Mouse (Mus musculus): ENCODE data around the gene Cdc42ep5. TPM values are rescaled to one million over a fixed set of nuclear protein-coding genes. Genes with fewer than 3 reads are reported as not detected.
"Not testable (repeated sequence)": the region's sequence is repeated elsewhere in the genome, so short reads cannot be mapped to it uniquely, and the experiment has no call there.

Cdc42ep5 gene
- total RNA-seq (2021), result 10 to 100 TPM; 13.6 to 14.0 TPM

GRCm38 (mm10) chr7:4164090-4164910, at the start of gene Cdc42ep5:
Gene Cdc42ep5, minus strand, starts transcription at chr7:4164860.
- DNase-seq, result peak; percentile 70

DNA sequence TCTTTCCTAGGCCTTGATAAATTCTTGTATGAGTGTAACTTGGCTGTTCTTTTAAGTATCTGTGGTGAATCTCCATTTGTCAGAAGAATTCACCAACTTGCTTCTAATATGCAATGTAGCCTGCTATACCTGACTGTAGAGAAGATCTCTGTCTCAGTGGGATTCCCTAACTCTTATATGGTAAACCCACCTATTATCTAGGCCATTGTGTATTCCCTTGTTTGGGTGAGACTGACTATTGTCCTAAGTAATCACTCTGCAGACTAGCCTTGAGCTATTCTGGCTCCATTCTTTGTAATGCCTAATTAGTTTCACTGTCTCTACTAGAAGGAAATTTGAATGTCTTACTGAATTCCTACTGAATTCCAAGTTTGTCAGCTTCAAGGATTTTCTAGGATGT, 48.8 kb upstream of the Cdc42ep5 start:
- not testable (repeated sequence) for DNase-seq

DNA sequence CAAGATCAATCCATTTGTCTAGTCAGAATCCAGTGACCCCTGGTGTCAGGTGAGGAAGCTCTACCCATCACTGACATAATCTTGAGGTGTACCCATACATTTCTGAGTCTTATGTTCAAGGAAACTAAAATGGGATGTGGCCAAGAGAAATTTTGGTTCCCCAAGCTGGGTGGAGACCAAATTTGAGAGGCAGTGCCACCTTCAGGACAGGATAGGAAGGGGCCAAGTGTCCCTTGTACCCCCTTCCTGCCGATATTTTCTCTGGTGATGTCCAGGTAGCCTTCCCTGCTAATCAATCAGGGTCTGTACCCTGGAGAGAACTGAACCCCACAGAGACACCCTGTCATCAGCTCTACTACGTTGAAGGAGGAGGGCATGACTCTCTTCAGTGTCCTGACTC, 44.0 kb upstream of the Cdc42ep5 start:
- no peak for DNase-seq

GRCm38 (mm10) chr7:4207126-4207525, 42.5 kb upstream of the Cdc42ep5 start:
- DNase-seq, result no peak

DNA sequence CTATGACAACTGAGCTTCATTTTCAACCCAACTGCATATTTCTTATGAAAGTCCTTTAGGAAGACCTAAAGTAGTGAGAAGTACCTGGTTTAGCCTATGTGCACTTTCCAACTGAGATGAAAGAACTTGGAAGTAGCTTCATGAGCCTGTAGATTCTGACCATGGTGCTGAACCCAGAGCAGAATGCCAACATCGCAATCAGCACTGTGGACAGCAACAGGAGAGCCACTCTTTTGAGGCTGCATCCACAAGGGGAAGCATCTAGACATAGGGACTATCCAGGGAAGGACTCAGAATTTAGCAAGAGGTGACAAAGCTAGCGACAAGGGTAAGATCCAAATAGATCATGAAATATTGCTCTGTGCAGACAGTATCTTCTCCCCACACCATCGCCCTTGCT, 13.8 kb upstream of the Cdc42ep5 start:
- DNase-seq, result peak; percentile 78

- DNase-seq, result no peak
These were observed 5.7 kb upstream of the Cdc42ep5 start for GRCm38 (mm10) chr7:4170193-4170938.

DNA sequence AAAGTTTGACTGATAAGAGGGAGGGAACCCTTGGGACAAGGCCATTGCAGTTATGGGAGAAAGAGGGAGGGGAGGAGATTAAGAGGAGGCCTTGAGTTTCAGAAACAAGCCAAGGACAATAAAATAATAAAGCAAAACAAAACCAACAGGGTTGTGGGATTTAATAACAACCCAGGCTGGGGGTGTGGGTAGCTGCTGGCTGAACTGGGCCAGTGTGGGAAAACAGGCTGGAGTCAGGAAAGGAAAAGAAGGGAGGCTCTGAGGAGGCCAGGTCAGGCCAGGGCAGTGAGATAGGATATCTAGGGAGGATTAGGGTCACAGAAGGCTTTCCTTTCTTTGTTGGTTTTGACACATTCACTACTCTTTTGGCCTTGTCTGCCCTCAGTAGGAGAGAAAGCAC, 2.4 kb upstream of the Cdc42ep5 start:
- DNase-seq, result no peak

- DNase-seq, result no peak
These were observed 626 bp upstream of the Cdc42ep5 start for GRCm38 (mm10) chr7:4165286-4165685.

- DNase-seq, result peak; percentile 30
These were observed 1.0 kb downstream of the Cdc42ep5 start for GRCm38 (mm10) chr7:4163571-4164072.

- not testable (repeated sequence) for DNase-seq
These were observed 3.1 kb downstream of the Cdc42ep5 start for GRCm38 (mm10) chr7:4161596-4161995.

GRCm38 (mm10) chr7:4154976-4155375, 9.7 kb downstream of the Cdc42ep5 start:
- no peak for DNase-seq

DNA sequence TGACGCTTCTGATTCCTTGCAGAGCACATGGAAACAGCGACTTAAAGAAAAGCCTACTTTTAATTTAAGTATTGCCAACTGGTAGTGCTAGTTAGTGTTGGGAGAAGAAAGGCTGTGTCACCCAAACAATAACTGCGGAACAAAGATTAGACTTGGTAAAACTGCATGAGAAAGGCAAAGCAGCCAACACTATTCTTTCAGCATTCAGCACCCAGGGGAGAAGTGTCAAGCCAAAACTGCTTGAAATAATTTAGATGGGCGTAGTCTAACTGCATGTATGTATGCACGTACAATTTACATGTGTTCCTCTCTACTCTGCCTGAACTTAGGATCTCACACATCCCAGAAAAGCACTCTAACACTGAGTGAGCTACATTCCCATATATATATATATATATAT, 10.3 kb downstream of the Cdc42ep5 start:
- DNase-seq, result no peak

DNA sequence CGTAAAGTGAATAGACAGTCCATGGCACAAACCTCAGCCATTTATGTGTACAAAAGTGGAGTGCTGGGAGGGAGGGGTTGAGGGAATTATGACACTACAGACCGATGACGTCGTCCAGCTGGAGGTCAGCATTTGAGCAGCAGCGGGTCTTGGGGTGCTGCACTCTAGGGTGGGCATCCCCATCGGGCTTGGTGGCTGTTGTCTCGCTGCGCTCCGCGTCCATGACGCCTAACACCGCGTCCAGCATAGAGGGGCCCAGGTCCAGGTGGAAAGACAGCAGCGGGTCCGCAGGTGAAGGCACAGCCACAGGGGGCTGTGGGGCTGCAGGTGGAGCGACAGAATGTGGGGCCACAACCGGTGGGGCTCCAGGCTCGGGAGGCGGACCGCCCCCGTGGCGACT, 13.4 kb downstream of the Cdc42ep5 start:
- DNase-seq, result no peak

DNA sequence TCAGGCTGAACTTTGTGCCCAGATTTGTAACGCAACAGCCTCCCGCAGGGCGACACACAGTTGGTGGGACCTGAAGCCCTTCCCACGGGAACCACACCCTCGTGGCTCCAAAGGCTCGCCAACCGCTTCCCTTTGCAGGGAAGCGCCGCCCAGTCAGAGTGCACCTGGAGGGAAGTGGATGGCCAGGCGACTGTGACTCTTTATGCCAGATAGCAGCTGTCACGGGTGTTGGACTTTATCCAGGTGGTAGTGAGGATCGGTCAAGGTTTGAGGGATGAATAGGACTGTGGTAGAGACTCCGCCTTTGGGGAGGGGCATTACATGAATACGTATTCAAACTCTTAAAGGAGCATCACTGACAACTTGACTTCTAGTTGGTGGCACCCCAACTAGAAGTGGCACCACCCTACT, 13.8 kb downstream of the Cdc42ep5 start:
- DNase-seq, result peak; percentile 46

DNA sequence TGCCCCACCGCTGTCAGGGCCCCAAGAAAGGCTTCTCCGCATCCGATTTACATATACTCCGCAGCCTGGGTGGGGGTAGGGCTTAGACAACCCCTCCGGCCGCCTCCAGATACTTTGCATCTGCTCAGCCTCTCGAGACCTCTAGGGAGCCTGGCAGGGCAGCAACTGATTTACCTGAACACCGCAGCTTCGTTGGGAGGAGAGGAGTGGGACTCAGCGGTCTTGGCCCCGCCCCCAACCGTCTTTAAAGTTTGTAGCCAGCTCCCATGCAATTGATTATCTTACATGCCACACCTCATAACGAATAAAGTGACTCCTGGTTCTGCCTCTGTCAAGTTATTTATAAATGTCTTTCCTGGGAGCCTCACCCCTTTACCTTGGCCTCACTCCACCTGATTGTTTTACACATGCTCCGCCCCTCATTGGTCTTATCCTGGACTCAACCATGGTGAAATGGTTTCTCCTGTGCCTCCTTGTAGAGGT, 14.6 kb downstream of the Cdc42ep5 start, which contains the start of gene Leng9:
Gene Leng9 (minus strand): TSS at position 316 of the 483 bp plus-strand sequence.
- DNase-seq, result no peak

GRCm38 (mm10) chr7:4149209-4150054, 15.2 kb downstream of the Cdc42ep5 start:
- peak; percentile 80 for DNase-seq

DNA sequence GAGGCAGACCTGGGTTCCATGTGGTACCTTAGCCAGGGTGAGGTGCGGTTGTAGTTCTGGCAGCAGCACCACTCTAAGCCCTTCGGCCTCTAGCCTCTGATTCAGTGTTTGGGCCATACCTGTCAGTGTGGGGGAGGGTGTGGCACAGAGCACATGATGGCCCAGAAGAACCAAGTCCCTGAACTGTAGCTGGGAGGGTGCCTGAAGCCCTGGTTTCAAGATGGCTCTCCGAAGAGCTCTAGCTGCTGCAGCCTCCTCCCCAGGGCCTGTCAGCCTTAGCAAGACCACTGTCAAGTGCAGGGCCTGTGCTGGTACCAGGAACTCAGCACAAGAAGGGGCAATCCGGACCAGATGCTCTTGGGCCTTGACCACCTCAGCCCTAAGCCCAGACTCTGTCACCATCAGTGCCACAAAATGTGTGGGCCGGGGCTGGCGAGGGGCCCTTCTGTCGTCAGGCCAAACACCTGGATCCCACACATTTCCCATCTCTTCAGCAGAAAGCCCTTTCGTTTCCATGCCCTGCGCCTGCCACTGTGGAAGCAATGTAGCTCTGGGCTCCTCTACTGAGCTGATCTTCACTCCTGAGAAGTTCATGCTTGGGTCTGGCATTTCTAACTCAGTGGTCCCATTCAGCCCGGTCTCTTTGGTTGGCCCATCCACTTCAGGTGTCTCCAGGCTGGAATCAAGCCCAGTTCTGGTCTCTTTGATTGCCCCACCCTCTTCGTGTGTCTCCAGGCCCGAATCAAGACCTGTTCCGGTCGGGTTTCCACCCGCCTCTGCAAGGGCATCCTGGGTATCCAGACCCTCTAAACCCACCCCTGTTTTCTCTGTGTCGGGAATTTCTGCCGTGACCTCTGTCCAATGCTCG, 16.1 kb downstream of the Cdc42ep5 start:
- DNase-seq, result no peak

DNA sequence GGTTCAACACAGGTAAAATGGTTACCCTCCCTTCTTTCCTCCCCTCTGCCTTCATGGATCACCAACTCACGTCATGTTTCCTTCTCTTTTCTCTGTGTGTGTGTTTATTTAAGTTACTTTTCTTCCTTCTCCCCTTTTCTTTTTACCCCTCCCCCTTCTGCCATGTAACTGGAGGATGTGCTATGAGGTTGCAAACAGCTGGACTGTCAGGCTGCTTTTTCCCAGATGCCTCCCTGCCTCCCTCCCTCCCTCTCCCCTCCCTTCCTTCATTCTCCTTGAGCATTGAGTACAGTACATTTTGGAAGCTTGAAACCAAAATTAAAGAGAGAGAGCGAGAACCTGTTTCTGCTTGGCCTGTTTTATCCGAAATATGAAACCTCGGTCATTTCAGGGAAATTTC, 16.8 kb downstream of the Cdc42ep5 start:
- no peak for DNase-seq

GRCm38 (mm10) chr7:4147371-4147770, 17.3 kb downstream of the Cdc42ep5 start:
- peak; percentile 21 for DNase-seq

DNA sequence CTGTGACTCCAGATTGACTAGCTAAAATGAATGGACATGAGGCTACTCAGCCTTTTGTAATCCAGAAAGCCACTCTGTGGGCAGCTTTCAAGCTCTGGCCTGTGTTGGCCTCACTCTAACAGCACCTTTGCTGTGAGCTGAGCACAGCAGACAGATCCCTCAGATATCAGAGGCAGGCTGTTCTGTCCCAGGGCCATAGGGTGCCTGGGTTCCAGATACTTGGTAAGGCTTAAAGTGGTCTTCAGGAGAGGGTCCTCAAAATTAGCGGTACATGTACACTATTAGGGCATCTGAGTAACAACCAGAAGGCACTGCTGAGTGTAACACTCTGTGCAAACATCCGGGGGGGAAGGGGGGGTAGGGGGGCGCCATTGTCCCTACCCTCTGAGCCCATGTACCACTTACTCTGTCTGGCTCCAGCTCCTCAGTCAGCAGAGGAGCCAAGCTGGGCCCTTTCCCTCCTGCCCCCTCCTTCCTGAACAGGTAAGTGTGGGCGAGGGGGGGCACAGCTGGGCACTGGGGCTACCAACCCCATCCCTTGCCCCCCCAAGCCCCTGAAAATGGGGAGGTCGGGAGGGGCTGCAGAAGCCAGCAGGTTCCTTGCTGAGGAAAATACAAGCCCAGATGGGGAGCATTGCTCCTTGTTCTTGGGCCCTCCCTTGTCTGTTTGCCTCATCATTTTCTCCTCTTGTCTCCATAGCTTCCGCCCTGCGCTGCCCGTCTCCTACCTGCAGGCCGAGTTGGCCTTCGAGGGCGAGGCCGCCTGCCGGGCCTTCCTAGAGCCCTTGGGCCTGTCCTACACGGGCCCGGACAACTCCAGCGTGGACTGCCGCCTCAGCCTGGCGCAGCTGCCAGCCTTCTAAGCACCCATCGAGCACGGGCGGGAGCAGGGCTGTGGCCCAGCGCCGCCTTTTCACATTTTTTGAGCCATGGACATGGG, 18.1 kb downstream of the Cdc42ep5 start:
- no peak for DNase-seq

Data from heart, postnatal 4 days (tissue).